Mouse (Mus musculus) hindbrain, embryonic 16.5 days (tissue): ENCODE measurements around the gene Atg7. TPM values are rescaled to one million over a fixed set of nuclear protein-coding genes. Genes with fewer than 3 reads are reported as not detected.

ENCODE experiments used
- ATAC-seq: fragments of 200-750 bp; cut with Nextera tagmentation; 2 replicates; pipeline ENCODE4 v1.8.0; 2017; ENCODE audit warnings: moderate TSS enrichment, moderate library complexity
- H3K27ac ChIP-seq: fragments of 300-500 bp; sonication (generic); 2 replicates; pipeline ENCODE4 v1.5.1; 2014; ENCODE audit warnings: low read depth, mild to moderate bottlenecking, control low read depth, low read length, moderate library complexity
- H3K27me3 ChIP-seq: fragments of 300-500 bp; sonication (generic); replicated peaks from 2 replicates; pipeline ENCODE4 v1.6.1; 2014; ENCODE audit warnings: low read length; ENCODE audit not compliant: control insufficient read depth, insufficient read depth
- H3K36me3 ChIP-seq: fragments of 300-500 bp; sonication (generic); 2 replicates; pipeline ENCODE4 v1.6.1; 2014; ENCODE audit warnings: mild to moderate bottlenecking, low read length, moderate library complexity, mixed read lengths; ENCODE audit not compliant: control insufficient read depth, insufficient read depth
- H3K4me1 ChIP-seq: fragments of 300-500 bp; sonication (generic); 2 replicates; pipeline ENCODE4 v1.6.1; 2014; ENCODE audit warnings: low read depth, low read length; ENCODE audit not compliant: control insufficient read depth, insufficient read depth
- H3K4me2 ChIP-seq: fragments of 300-500 bp; sonication (generic); 2 replicates; pipeline ENCODE4 v1.6.1; 2014; ENCODE audit warnings: mild to moderate bottlenecking, low read length, control low read depth, moderate library complexity
- H3K4me3 ChIP-seq: fragments of 300-500 bp; sonication (generic); 2 replicates; pipeline ENCODE4 v1.5.1; 2014; ENCODE audit warnings: mild to moderate bottlenecking, low read length, control low read depth, moderate library complexity
- H3K9ac ChIP-seq: fragments of 300-500 bp; sonication (generic); 2 replicates; pipeline ENCODE4 v1.6.1; 2014; ENCODE audit warnings: low read depth, mild to moderate bottlenecking, control low read depth, low read length, moderate library complexity
- H3K9me3 ChIP-seq: fragments of 300-500 bp; sonication (generic); 2 replicates; pipeline ENCODE4 v1.6.1; 2014; ENCODE audit warnings: mild to moderate bottlenecking, low read length, moderate library complexity; ENCODE audit not compliant: control insufficient read depth
- WGBS: fragments of 180-500 bp; shearing (Covaris S2); extraction: QIAGEN DNeasy Blood & Tissue Kit; methylation state at CpG from one replicate; pipeline ENCODE4 v1.1.7; 2014; 5-methylcytosine and 5-hydroxymethylcytosine counted together
- polyA plus RNA-seq: library from polyadenylated mRNA; unstranded; fragments of >200 nt; fragmentation: Nextera tagmentation; extraction: Ambion mirVana; gene quantifications from 2 replicates; pipeline ENCODE4 v1.2.1, GENCODE M21; 2015

The Atg7 gene
- polyA plus RNA-seq, 1 experiment from 2014 or later, result 18.0 TPM

DNA sequence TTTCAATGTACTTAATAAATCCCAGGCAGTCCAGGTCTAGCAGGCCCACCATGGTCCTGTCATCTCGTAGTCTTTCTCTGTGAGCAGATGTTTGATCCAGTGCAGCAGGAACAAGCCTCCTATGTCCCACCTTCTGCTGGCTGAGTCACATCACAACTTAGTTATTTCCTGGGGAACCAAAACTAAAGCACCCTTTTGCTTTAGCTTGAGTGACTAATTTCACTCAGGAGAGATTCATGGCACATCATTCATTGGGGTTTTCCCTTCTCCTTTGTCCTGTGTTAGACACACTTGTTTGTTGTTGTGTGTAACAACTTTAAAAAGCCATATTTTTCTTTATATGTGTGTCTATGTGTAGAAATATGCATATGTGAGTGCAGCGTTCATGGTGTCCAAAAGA is 200.0 kb downstream of the Atg7 start:
- Histone ChIP-seq H3K9ac (no peak overlapping the region), H3K36me3 (no peaks in the 10 kb centered on the region), H3K27ac (no peak overlapping the region), H3K4me2 (no peak overlapping the region), H3K27me3 (no peaks in the 10 kb centered on the region), H3K4me1 (peaks cover 17% of the 10 kb centered on the region), H3K4me3 (no peak overlapping the region), H3K9me3 (no peaks in the 10 kb centered on the region; the same call in 1 of the 2 replicates)
- ATAC-seq, result no peak
- 85% methylated on average over 2 of the region's 2 CpGs for WGBS

DNA sequence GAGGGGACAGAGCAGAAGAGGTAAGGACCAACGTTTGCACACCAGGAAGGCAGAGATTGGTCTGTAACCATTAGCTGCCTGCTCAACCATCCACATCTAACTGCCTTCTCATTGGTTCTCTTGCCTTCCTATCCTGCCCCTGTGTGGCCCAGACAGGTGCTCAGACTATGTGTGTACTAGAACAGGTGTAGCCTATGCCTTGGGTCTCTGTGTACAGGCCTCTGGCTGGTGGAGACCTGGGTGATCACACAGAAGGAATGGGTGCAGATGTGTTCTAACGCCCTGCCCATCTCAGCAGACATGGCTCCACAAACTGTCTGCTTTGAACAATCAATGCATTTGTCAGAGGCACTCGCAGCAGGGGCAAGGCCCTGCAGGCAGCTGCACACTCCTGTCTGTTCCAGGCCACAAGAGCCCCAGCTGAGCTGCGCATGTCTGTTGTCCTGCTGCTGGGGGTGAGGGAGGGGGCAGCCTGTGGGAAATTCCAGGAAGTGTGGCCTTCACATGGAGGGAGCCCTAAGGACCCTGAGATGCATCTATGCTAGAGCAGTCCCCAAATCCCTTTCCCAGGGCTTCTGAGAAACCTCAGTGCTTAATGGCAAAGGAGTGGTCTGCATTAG is 203.4 kb downstream of the Atg7 start:
- H3K27ac ChIP-seq, result peak overlapping the region; percentile 21; the same call in 1 of the 2 replicates
- ATAC-seq, result peak; percentile 31; the same call in 1 of the 2 replicates

DNA sequence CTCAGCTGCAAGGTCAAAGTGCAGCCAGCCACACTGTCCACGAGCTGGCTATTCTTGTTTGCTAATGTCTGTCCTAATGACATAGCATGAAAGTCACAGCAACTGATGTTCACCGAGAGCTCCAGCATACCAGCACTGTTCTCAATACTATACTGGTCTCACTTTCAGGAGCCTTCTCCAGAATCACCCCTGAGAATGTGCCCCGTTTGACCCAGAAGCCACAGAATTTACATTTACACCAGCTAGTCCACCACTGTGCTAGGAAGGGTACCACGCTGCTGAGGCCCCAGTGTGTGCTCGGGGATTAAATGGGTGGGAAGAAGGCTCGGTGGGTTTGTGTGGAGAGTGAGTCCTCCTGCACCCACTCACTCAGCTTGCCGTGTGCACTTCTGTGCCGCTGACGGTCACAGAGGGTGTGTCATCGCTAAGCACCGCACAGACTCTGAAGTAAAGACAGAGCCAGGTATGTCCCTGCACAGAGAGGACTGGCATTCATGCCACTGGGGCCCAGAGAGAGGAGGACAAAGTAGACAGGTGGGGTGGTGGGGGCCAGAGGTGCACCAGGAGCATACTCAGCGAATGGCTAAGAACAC is 204.8 kb downstream of the Atg7 start:
- Histone ChIP-seq H3K27me3 (no peaks in the 10 kb centered on the region), H3K4me3 (no peak overlapping the region)
- ATAC-seq, result no peak

More for the DNA sequence above, 203.4 kb downstream of the Atg7 start:
- Histone ChIP-seq H3K9me3 (no peaks in the 10 kb centered on the region), H3K9ac (0 out of 2 replicates have a peak overlapping the region, but pooled peaks have one; percentile 35), H3K36me3 (no peaks in the 10 kb centered on the region), H3K4me3 (no peak overlapping the region), H3K4me2 (no peak overlapping the region), H3K4me1 (peaks cover 12% of the 10 kb centered on the region), H3K27me3 (no peaks in the 10 kb centered on the region)
- 20% methylated on average over 4 of the region's 4 CpGs for WGBS

DNA sequence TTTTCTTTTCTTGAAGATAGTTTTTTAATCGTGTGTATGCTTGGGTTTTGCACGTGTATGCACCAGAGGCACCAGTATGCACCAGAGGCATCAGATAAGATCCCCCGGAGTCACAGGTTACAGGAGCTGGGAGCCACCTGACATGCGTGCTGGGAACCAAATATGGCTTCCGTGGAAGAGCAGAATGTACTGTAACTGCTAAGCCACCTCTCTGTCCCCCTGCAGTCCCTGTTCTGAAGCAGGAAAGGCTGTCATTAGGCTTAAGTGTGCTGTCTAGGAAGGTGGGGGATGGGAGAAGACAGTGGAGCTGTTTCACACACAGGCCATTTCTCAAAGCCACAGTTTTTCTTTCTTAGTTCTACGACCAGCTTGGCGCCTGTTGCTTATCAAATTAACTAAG is 205.9 kb downstream of the Atg7 start:
- H3K36me3 ChIP-seq, result no peaks in the 10 kb centered on the region
- no peak for ATAC-seq
- H3K4me3 ChIP-seq, result no peak overlapping the region
- no peaks in the 10 kb centered on the region for H3K27me3 ChIP-seq
- H3K27ac ChIP-seq, result no peak overlapping the region
- no peak overlapping the region for H3K4me2 ChIP-seq
- H3K4me1 ChIP-seq, result peaks cover 15% of the 10 kb centered on the region
- H3K9me3 ChIP-seq, result no peaks in the 10 kb centered on the region
- 71% methylated on average over 7 of the region's 7 CpGs for WGBS
- H3K9ac ChIP-seq, result no peak overlapping the region

More for the DNA sequence above, 204.8 kb downstream of the Atg7 start:
- 79% methylated on average over 12 of the region's 12 CpGs for WGBS
- Histone ChIP-seq H3K9ac (no peak overlapping the region), H3K36me3 (no peaks in the 10 kb centered on the region), H3K27ac (no peak overlapping the region), H3K9me3 (no peaks in the 10 kb centered on the region), H3K4me1 (peaks cover 11% of the 10 kb centered on the region), H3K4me2 (no peak overlapping the region)

DNA sequence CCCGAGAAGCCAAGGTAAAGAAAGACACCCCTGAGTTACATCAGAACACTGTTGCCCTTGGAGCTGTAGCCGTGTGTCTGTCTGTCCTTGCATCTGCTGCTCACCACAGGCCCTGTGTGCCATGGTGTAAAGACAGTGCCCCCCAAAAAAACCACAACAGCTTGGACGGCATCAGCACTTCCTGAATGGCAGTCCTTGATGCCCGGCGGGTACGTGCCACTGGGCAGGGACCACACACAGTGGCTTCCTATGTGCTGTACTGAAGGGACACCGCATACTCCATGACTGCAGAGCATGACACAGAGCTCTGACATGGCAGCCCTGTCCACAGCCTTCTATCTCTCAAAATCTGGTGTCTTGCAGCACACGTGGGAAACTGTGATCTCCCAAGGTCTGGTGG is 206.9 kb downstream of the Atg7 start:
- 81% methylated on average over 8 of the region's 8 CpGs for whole genome bisulfite sequencing
- no peak overlapping the region for H3K27ac ChIP-seq
- no peak for ATAC-seq
- no peak overlapping the region for H3K4me2 ChIP-seq
- no peak overlapping the region for H3K4me3 ChIP-seq
- peaks cover 20% of the 10 kb centered on the region for H3K4me1 ChIP-seq
- no peak overlapping the region for H3K9ac ChIP-seq
- no peaks in the 10 kb centered on the region for H3K9me3 ChIP-seq
- H3K36me3 ChIP-seq, result no peaks in the 10 kb centered on the region
- H3K27me3 ChIP-seq, result no peaks in the 10 kb centered on the region

DNA sequence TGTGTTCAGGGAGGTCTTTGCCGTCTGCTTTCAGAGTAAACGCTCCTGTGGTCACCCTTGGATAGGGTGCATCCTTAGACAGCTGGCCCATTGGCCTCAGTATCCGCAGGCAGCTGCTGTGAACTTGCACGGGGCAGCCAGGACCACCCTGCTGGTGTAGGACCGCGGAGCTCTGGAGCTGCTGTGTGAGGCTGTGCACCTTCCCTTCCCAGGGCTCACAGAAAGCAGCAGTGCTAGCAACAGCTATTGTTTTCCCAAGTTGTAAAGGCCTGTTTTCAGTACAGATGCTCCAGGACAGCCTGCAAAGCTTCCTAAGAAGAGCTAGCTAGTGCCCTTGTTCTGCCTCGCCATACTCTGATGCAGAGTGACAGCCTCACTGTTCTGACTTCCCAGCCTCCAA is 208.8 kb downstream of the Atg7 start:
- Histone ChIP-seq H3K27ac (no peak overlapping the region), H3K9ac (no peak overlapping the region; the same call in 1 of the 2 replicates), H3K36me3 (no peaks in the 10 kb centered on the region), H3K9me3 (no peaks in the 10 kb centered on the region), H3K4me1 (peaks cover 14% of the 10 kb centered on the region), H3K4me3 (no peak overlapping the region), H3K4me2 (no peak overlapping the region), H3K27me3 (no peaks in the 10 kb centered on the region)
- no peak for ATAC-seq
- WGBS, result 33% methylated on average over 7 of the region's 7 CpGs

DNA sequence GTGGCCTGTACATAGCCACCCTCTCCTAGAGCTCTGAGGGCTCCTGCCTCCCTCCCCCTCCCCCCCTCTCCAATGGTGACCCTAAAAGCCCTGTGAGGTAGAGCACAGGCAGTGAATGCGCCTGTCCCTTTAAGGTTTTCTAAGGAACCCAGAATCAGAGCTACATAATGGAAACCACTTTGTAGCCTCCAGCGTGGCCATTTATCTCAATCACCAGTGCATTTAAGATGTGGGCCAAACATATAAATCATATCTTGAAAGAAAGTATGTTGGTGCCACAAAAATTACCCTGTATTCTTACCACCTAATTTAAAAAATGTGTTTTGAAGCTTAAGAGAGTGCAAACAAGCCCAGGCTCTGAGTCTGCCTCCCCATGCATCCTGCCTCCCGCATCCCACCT is 209.8 kb downstream of the Atg7 start:
- peak overlapping the region; percentile 28; the same call in 1 of the 2 replicates for H3K9ac ChIP-seq
- H3K4me3 ChIP-seq, result no peak overlapping the region
- H3K4me2 ChIP-seq, result 0 out of 2 replicates have a peak overlapping the region, but pooled peaks have one; percentile 0
- peaks cover 14% of the 10 kb centered on the region for H3K4me1 ChIP-seq
- 25% methylated on average over 3 of the region's 3 CpGs for WGBS
- H3K27ac ChIP-seq, result peak overlapping the region; percentile 30; the same call in 1 of the 2 replicates
- no peaks in the 10 kb centered on the region for H3K27me3 ChIP-seq
- no peaks in the 10 kb centered on the region for H3K36me3 ChIP-seq
- H3K9me3 ChIP-seq, result no peaks in the 10 kb centered on the region
- ATAC-seq, result peak; percentile 29; the same call in 1 of the 2 replicates

DNA sequence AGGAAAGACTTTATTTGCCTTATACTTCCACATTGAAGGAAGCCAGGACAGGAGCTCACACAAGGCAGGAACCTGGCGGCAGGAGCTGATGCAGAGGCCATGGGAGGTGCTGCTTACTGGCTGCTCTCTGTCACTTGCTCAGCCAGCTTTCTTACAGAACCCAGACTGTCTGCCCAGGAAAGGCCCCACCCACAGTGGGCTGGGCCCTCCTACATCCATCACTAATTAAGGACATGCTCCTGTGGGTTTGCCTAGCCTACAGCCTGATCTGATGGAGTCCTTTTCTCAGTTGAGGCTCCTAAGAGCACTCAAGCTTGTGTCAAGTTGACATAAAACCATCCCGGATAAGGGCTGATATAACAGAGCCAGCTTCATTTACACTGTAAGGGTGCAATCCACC is 211.5 kb downstream of the Atg7 start:
- no peaks in the 10 kb centered on the region for H3K27me3 ChIP-seq
- no peak overlapping the region for H3K4me2 ChIP-seq
- no peak overlapping the region for H3K4me3 ChIP-seq
- H3K9me3 ChIP-seq, result no peaks in the 10 kb centered on the region
- ATAC-seq, result no peak
- 55% methylated on average over 2 of the region's 2 CpGs for WGBS
- H3K27ac ChIP-seq, result 0 out of 2 replicates have a peak overlapping the region, but pooled peaks have one; percentile 29
- peaks cover 14% of the 10 kb centered on the region for H3K4me1 ChIP-seq
- peaks cover 5% of the 10 kb centered on the region; the same call in 1 of the 2 replicates for H3K36me3 ChIP-seq
- no peak overlapping the region for H3K9ac ChIP-seq

DNA sequence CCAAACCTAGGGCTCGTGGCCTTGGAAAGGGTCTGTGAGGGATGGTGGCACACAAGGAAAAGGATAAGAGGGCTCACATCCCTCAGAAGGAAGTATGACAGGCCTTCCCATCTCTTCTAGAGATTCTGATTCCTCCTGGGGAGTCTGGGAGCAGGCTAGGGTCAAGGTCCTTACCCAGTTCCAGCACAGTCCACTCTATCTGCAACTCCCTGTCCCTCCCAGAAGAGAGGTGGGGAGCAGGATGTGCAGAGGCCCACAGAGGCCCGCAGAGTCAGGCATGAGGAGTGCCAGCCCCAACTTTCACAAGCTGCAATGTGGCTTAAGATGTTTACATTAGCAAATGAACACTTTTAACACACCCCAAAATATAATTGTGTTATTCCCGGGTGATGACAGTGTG is 212.7 kb downstream of the Atg7 start:
- peaks cover 14% of the 10 kb centered on the region for H3K4me1 ChIP-seq
- no peak for ATAC-seq
- H3K9me3 ChIP-seq, result no peaks in the 10 kb centered on the region
- no peak overlapping the region for H3K9ac ChIP-seq
- no peak overlapping the region for H3K4me3 ChIP-seq
- H3K4me2 ChIP-seq, result no peak overlapping the region
- no peak overlapping the region for H3K27ac ChIP-seq
- H3K27me3 ChIP-seq, result no peaks in the 10 kb centered on the region
- H3K36me3 ChIP-seq, result peaks cover 7% of the 10 kb centered on the region; the same call in 1 of the 2 replicates
- WGBS, result 87% methylated on average over 3 of the region's 3 CpGs
